Mouse (Mus musculus): ENCODE measurements around the gene Hpcal4.

DNA sequence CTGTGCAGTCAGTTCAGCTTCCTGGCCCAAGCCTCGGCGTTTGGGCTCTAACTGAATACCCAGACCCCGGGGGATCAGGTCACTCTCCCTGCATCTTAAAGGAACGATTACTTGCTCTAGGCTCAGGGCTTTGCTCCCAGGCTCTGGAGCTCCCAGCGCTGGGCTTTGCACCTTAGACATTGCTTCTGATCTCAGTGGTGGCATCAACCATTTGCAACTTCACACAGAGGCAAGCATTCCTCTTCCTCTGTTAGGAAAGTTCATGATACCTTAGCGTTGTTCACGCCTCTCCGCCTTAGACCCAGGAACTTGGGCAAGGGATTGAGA lies 19.0 kb downstream of the Hpcal4 start:
- TF ChIP-seq CTCF (IDR thresholded peaks at IDR 0.05; ENCODE audit: low read depth, low read length) (no peak), TAL1 (conservative IDR thresholded peaks at IDR 0.05; ENCODE audit: low read depth, low read length) (no peak), GATA2 (IDR thresholded peaks at IDR 0.05; ENCODE audit: borderline replicate concordance, low read depth, low read length) (no peak), GATA1 (IDR thresholded peaks at IDR 0.05; ENCODE audit: borderline replicate concordance, low read length) (no peak)
